Mouse (Mus musculus): ENCODE data around the gene Gm49366.
"Not testable (repeated sequence)": the region's sequence is repeated elsewhere in the genome, so short reads cannot be mapped to it uniquely, and the experiment has no call there.

DNA sequence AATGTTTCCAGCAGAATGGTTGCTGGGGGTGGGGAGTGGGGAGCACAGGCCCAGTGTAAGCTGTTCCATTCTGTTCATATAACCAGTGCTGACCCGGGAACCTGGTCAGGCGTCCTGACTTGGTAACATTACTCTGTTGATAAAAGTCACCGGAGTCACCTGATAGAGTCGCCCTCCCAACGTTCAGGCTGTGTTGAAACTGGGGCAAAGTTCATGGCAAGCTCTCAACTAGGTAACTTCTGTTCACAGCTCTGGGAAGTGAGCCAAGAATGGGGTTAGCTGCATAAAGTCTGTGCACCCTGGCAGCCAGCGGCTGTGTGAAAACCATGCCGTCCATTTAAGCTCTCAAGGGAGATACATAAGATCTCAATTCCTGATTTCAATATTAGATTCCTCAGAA lies 18.2 kb upstream of the Gm49366 start:
- TF ChIP-seq CTCF, POLR2A (IDR thresholded peaks at IDR 0.05; ENCODE audit: insufficient read depth, low read depth, low read length): not testable (repeated sequence)

Measured in olfactory bulb, adult 2 months (tissue).